Comparison of ENCODE assay signal across 16 mouse cellular contexts in genomic region chr8:105811061-105811460, GRCm38 (mm10). TPM values are rescaled to one million over a fixed set of nuclear protein-coding genes. Genes with fewer than 3 reads are reported as not detected.
DNase-seq lines count a peak whose midpoint lies in the region; ATAC-seq and TF ChIP-seq lines count a peak whose summit lies in the region.
"Had no signal": no experiment of that assay in that cellular context is flagged by ENCODE, and none has a peak within 500 bp of the region (broad histone marks: within the 10 kb centered on the region; RNA-seq: fewer than 3 reads in every experiment).

No protein-coding gene starts in this region.

- dilution Hi-C loops in CH12.LX (cut with MboI; ENCODE audit: extremely low pct_ligation_motif_present, extremely low pct_unique_long_range_greater_than_20kb, low sequenced_read_pairs): no loop called here

- intact Hi-C loops in left cerebral cortex, postnatal 36 days (cut with DNase I): no loop called here

- no peak for TF ChIP-seq POLR2A in CH12.LX (IDR thresholded peaks at IDR 0.05; ENCODE audit: low read depth, low read length)

- peak; percentile 29 for DNase-seq in cerebellum, adult 11 months
- no peak for DNase-seq in cerebellum, postnatal 4 days (ENCODE audit: low spot score in 2 of 2)
- no peak for DNase-seq in CH12.LX (ENCODE audit: extremely low read depth)
- peak; percentile 29 to 31 for DNase-seq in cerebellum, postnatal 10 days
- DNase-seq in embryo, embryonic 10.5 days (ENCODE audit: low spot score): no peak
- DNase-seq in left cerebral cortex, postnatal 36 days (ENCODE audit: low spot score in 2 of 2): no peak
- no peak for DNase-seq in retina, postnatal 1 day
- DNase-seq: adrenal gland, adult 8-10 months; heart, adult 11 months; layer of hippocampus, postnatal 36 days; thymus, adult 18-20 months had no signal

- peaks cover 15 to 55% of the 10 kb centered on the region in 2 experiments for H3K4me1 ChIP-seq in CH12.LX (ENCODE audit: control insufficient read depth in 1 of 2, insufficient read depth in 2 of 2)
- peaks cover 98% of the 10 kb centered on the region for H3K4me1 ChIP-seq in liver, embryonic 12.5 days
- H3K4me1 ChIP-seq: embryonic facial prominence, embryonic 15.5 days had no signal

- H3K36me3 ChIP-seq in CH12.LX (replicated peaks in 1 of 2; ENCODE audit: control insufficient read depth in 1 of 2, insufficient read depth in 1 of 2, low read length in 1 of 2): peaks cover 3 to 54% of the 10 kb centered on the region in 2 experiments
- peaks cover 96% of the 10 kb centered on the region for H3K36me3 ChIP-seq in liver, embryonic 12.5 days

- no peak for TF ChIP-seq EP300 in CH12.LX (IDR thresholded peaks at IDR 0.05; ENCODE audit: low read length)

- H3K27ac ChIP-seq in CH12.LX (ENCODE audit: insufficient read depth, low read depth): peak overlapping the region; percentile 97
- H3K27ac ChIP-seq in liver, embryonic 12.5 days: peak overlapping the region; percentile 80
- H3K27ac ChIP-seq: embryonic facial prominence, embryonic 15.5 days; hindbrain, embryonic 15.5 days; kidney, postnatal 0 days had no signal

- peaks cover 20% of the 10 kb centered on the region for H3K79me2 ChIP-seq in CH12.LX (replicated peaks; ENCODE audit: control insufficient read depth, extremely low read depth, insufficient read depth, poor library complexity, severe bottlenecking)

- TF ChIP-seq RAD21 in CH12.LX (IDR thresholded peaks at IDR 0.05; ENCODE audit: low read depth, low read length): no peak

- peak; percentile 70 for ATAC-seq in liver, embryonic 12.5 days
- ATAC-seq: Patski had no signal

- peak overlapping the region; percentile 55 for H3K9ac ChIP-seq in CH12.LX (ENCODE audit: insufficient read depth, low read depth)
- peak overlapping the region; percentile 47 for H3K9ac ChIP-seq in liver, embryonic 12.5 days
- H3K9ac ChIP-seq: embryonic facial prominence, embryonic 15.5 days; hindbrain, embryonic 15.5 days had no signal

- no peaks in the 10 kb centered on the region for H3K9me3 ChIP-seq in CH12.LX (replicated peaks; ENCODE audit: low read length)
- no peaks in the 10 kb centered on the region for H3K9me3 ChIP-seq in liver, embryonic 12.5 days (replicated peaks)
- H3K9me3 ChIP-seq: embryonic facial prominence, embryonic 15.5 days; hindbrain, embryonic 15.5 days had no signal

- peak overlapping the region in 2 of 3 experiments; percentile 1 to 23 for H3K4me3 ChIP-seq in CH12.LX (replicated peaks in 1 of 3; ENCODE audit: low read depth in 2 of 3, low read length in 2 of 3, poor library complexity in 1 of 3)
- H3K4me3 ChIP-seq in liver, embryonic 12.5 days: peak overlapping the region; percentile 21
- H3K4me3 ChIP-seq: embryonic facial prominence, embryonic 15.5 days; hindbrain, embryonic 15.5 days had no signal

- peak overlapping the region; percentile 98 for H3K4me2 ChIP-seq in CH12.LX (ENCODE audit: insufficient read depth, low read depth, poor library complexity, severe bottlenecking)
- peak overlapping the region; percentile 49 for H3K4me2 ChIP-seq in liver, embryonic 12.5 days
- H3K4me2 ChIP-seq: embryonic facial prominence, embryonic 15.5 days; hindbrain, embryonic 15.5 days had no signal

- H3K27me3 ChIP-seq in CH12.LX (replicated peaks): no peaks in the 10 kb centered on the region
- H3K27me3 ChIP-seq in liver, embryonic 12.5 days (replicated peaks): no peaks in the 10 kb centered on the region
- H3K27me3 ChIP-seq: embryonic facial prominence, embryonic 15.5 days; hindbrain, embryonic 15.5 days; Patski had no signal

- 44% methylated on average over 10 of the region's 10 CpGs for WGBS in liver, embryonic 12.5 days (ENCODE audit: insufficient replicate concordance)

- in situ Hi-C loops in CH12.LX (cut with MboI; ENCODE audit: low pct_ligation_motif_present, low pct_unique_long_range_greater_than_20kb, low sequenced_read_pairs): no loop called here

- no peak for TF ChIP-seq CTCF in CH12.LX (conservative IDR thresholded peaks at IDR 0.05 in 1 of 2, IDR thresholded peaks at IDR 0.05 in 1 of 2; ENCODE audit: low read depth in 2 of 2, low read length in 2 of 2)

TF ChIP-seq in CH12.LX, 34 proteins besides CTCF, POLR2A, EP300 and RAD21:
- TF ChIP-seq MAX (IDR thresholded peaks at IDR 0.05; ENCODE audit: low read length) (no peak), JUND (conservative IDR thresholded peaks at IDR 0.05; ENCODE audit: low read depth, low read length) (no peak), MXI1 (IDR thresholded peaks at IDR 0.05; ENCODE audit: low read depth, low read length) (no peak), ZMIZ1 (IDR thresholded peaks at IDR 0.05; ENCODE audit: low read depth, low read length) (no peak), TCF12 (IDR thresholded peaks at IDR 0.05; ENCODE audit: low read depth, low read length) (no peak), USF2 (conservative IDR thresholded peaks at IDR 0.05; ENCODE audit: low read depth, low read length) (no peak), ZC3H11A (IDR thresholded peaks at IDR 0.05; ENCODE audit: low read depth, low read length) (no peak), RCOR1 (conservative IDR thresholded peaks at IDR 0.05; ENCODE audit: low read depth, low read length) (no peak), IRF4 (IDR thresholded peaks at IDR 0.05; ENCODE audit: low read depth, low read length) (no peak), HCFC1 (IDR thresholded peaks at IDR 0.05; ENCODE audit: low read depth, low read length) (no peak; the same call in 1 of the 2 replicates), MEF2A (IDR thresholded peaks at IDR 0.05; ENCODE audit: borderline replicate concordance, low read depth, low read length) (no peak), ETS1 (conservative IDR thresholded peaks at IDR 0.05; ENCODE audit: low read depth, low read length) (no peak), ELF1 (IDR thresholded peaks at IDR 0.05; ENCODE audit: low read depth, low read length) (no peak), SMC3 (IDR thresholded peaks at IDR 0.05; ENCODE audit: low read depth, low read length) (no peak), MAZ (IDR thresholded peaks at IDR 0.05; ENCODE audit: low read depth, low read length) (no peak)

RNA-seq across cellular contexts. Expression of gene Ranbp10, which starts 16.1 kb away (rescaled TPM):
- total RNA-seq in CH12.LX (2012; rRNA removed) (8.1 and 8.7 TPM in 2 replicates), CH12.LX (2014; rRNA removed) (7.4 and 7.9 TPM in 2 replicates)
- 12.8 and 15.8 TPM in 2 replicates for polyA plus RNA-seq in CH12.LX (2012; ENCODE audit: insufficient read length, low read depth)
- 37.7 and 37.8 TPM in 2 replicates for polyA plus RNA-seq in liver, embryonic 12.5 days (2016; fragmentation: Nextera tagmentation; extraction: Ambion mirVana)
- total RNA-seq in left cerebral cortex, postnatal 36 days (2021): 10 to 100 TPM; 22.1 to 25.1 TPM

RNA-seq across cellular contexts. Expression of gene Tsnaxip1, which starts 16.5 kb away (rescaled TPM):
- total RNA-seq in CH12.LX (2012; rRNA removed) (0.13 and 0.21 TPM in 2 replicates), CH12.LX (2014; rRNA removed) (0.13 TPM in 1 of 2 replicates, not detected in the other)
- 0.38 and 0.50 TPM in 2 replicates for polyA plus RNA-seq in CH12.LX (2012; ENCODE audit: insufficient read length, low read depth)
- polyA plus RNA-seq in liver, embryonic 12.5 days (2016; fragmentation: Nextera tagmentation; extraction: Ambion mirVana): 0.12 and 0.19 TPM in 2 replicates
- not detected for total RNA-seq in left cerebral cortex, postnatal 36 days (2021)
- total RNA-seq: adrenal gland, adult 8-10 months had no signal

RNA-seq across cellular contexts. Expression of gene Cenpt, which starts 42.0 kb away (rescaled TPM):
- total RNA-seq in CH12.LX (2012; rRNA removed): 21.3 and 21.4 TPM in 2 replicates
- total RNA-seq in CH12.LX (2014; rRNA removed): 17.3 TPM in 2 replicates
- polyA plus RNA-seq in CH12.LX (2012; ENCODE audit: insufficient read length, low read depth): 28.2 and 29.4 TPM in 2 replicates
- polyA plus RNA-seq in liver, embryonic 12.5 days (2016; fragmentation: Nextera tagmentation; extraction: Ambion mirVana): 29.0 and 29.2 TPM in 2 replicates
- total RNA-seq in left cerebral cortex, postnatal 36 days (2021): 10 to 100 TPM; 15.2 to 18.0 TPM

RNA-seq across cellular contexts. Expression of gene Thap11, which starts 43.9 kb away (rescaled TPM):
- total RNA-seq in CH12.LX (2012; rRNA removed) (40.2 and 42.6 TPM in 2 replicates), CH12.LX (2014; rRNA removed) (29.7 and 31.9 TPM in 2 replicates)
- 21.3 and 21.7 TPM in 2 replicates for polyA plus RNA-seq in CH12.LX (2012; ENCODE audit: insufficient read length, low read depth)
- 53.0 and 53.2 TPM in 2 replicates for polyA plus RNA-seq in liver, embryonic 12.5 days (2016; fragmentation: Nextera tagmentation; extraction: Ambion mirVana)
- 10 to 100 TPM; 38.9 to 44.8 TPM for total RNA-seq in left cerebral cortex, postnatal 36 days (2021)

RNA-seq across cellular contexts. Expression of gene Nutf2, which starts 49.3 kb away (rescaled TPM):
- total RNA-seq in CH12.LX (2012; rRNA removed) (144 and 193 TPM in 2 replicates), CH12.LX (2014; rRNA removed) (205 and 223 TPM in 2 replicates)
- polyA plus RNA-seq in CH12.LX (2012; ENCODE audit: insufficient read length, low read depth): 7.9 and 11.2 TPM in 2 replicates
- polyA plus RNA-seq in liver, embryonic 12.5 days (2016; fragmentation: Nextera tagmentation; extraction: Ambion mirVana): 180 and 183 TPM in 2 replicates
- total RNA-seq in left cerebral cortex, postnatal 36 days (2021): 10 to 100 TPM; 25.7 to 35.4 TPM

Comparison
In these comparisons a context has a peak if more than half of its experiments do, and no peak if none do; other contexts are left out.
1. DNase-seq: peak in cerebellum, adult 11 months (single experiment) and cerebellum, postnatal 10 days (2 of 2); none in cerebellum, postnatal 4 days (0 of 2), CH12.LX (single experiment), embryo, embryonic 10.5 days (single experiment), left cerebral cortex, postnatal 36 days (0 of 2) and retina, postnatal 1 day (single experiment).